Comparison of ENCODE assay signal across 14 mouse cellular contexts in the genomic region with DNA sequence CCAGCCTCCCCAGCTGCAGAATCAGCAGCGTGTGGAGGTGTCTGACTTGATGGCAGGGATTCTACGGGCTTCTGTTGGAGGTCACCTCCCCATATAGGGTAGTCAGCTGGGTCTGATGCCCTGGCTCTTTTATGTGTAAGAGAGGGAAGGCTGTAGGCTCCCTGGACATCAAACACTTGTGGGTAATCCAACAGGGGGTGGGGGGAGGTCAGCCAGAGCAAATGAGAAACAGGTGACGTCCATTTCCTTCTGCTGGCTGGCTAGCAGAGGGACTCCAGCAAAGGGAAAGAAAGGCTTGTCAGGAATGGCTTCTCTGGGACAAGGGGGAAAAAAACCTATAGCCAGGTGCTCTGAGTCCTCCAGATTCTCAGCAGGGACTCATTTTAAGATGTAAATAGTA. TPM values are rescaled to one million over a fixed set of nuclear protein-coding genes. Genes with fewer than 3 reads are reported as not detected.
A peak's percentile ranks its signal among the peaks of the same experiment; 100 is the strongest.
DNase-seq lines count a peak whose midpoint lies in the region; ATAC-seq lines count a peak whose summit lies in the region.
"Had no signal": no experiment of that assay in that cellular context is flagged by ENCODE, and none has a peak within 500 bp of the region (broad histone marks: within the 10 kb centered on the region; RNA-seq: fewer than 3 reads in every experiment).

No protein-coding gene starts in this region.

- 33% methylated on average over 3 of the region's 3 CpGs for WGBS in forebrain, embryonic 10.5 days
- WGBS in forebrain, embryonic 11.5 days = 56% methylated on average over 3 of the region's 3 CpGs
- WGBS in forebrain, embryonic 13.5 days = 54% methylated on average over 3 of the region's 3 CpGs

- H3K4me1 ChIP-seq in forebrain, embryonic 10.5 days = peaks cover 77% of the 10 kb centered on the region
- H3K4me1 ChIP-seq in forebrain, embryonic 11.5 days (replicated peaks; ENCODE audit: control insufficient read depth, insufficient read depth, low read length) = peaks cover 9% of the 10 kb centered on the region; the same call in 1 of the 2 replicates
- peaks cover 81% of the 10 kb centered on the region for H3K4me1 ChIP-seq in forebrain, embryonic 13.5 days

- H3K27ac ChIP-seq in forebrain, embryonic 10.5 days = peak overlapping the region; percentile 51; the same call in 1 of the 2 replicates
- no peak overlapping the region for H3K27ac ChIP-seq in forebrain, embryonic 11.5 days (ENCODE audit: low read depth, low read length)
- H3K27ac ChIP-seq in forebrain, embryonic 13.5 days = no peak overlapping the region
- H3K27ac ChIP-seq: gastrocnemius, adult 2 months; lung, embryonic 15.5 days had no signal

- DNase-seq in forebrain, embryonic 10.5 days (ENCODE audit: extremely low spot score, low spot score) = no peak
- no peak for DNase-seq in forebrain, embryonic 11.5 days (ENCODE audit: low spot score)
- DNase-seq in hindlimb bud, embryonic 11.5 days (ENCODE audit: extremely low spot score, low read depth, low spot score) = peak; percentile 79
- peak; percentile 51 for DNase-seq in neural tube, embryonic 10.5 days (ENCODE audit: extremely low spot score, low spot score)
- no peak for DNase-seq in kidney, postnatal 10 days
- no peak for DNase-seq in liver
- DNase-seq in right cerebral cortex, postnatal 4 days = no peak
- DNase-seq: cerebellum, adult 18-20 months; gastrocnemius, adult 2 months; kidney, adult 2 months; layer of hippocampus, adult 9-11 months had no signal

- H3K9me3 ChIP-seq in forebrain, embryonic 10.5 days = no peaks in the 10 kb centered on the region
- H3K9me3 ChIP-seq in forebrain, embryonic 11.5 days (ENCODE audit: control insufficient read depth, low read length) = no peaks in the 10 kb centered on the region
- H3K9me3 ChIP-seq in forebrain, embryonic 13.5 days (replicated peaks) = no peaks in the 10 kb centered on the region
- H3K9me3 ChIP-seq: limb, embryonic 15.5 days; lung, embryonic 15.5 days had no signal

- H3K9ac ChIP-seq in forebrain, embryonic 11.5 days (ENCODE audit: low read length) = no peak overlapping the region
- 0 out of 2 replicates have a peak overlapping the region, but pooled peaks have one; percentile 43 for H3K9ac ChIP-seq in forebrain, embryonic 13.5 days
- H3K9ac ChIP-seq: limb, embryonic 15.5 days; lung, embryonic 15.5 days had no signal

- H3K4me3 ChIP-seq in forebrain, embryonic 10.5 days = no peak overlapping the region
- no peak overlapping the region for H3K4me3 ChIP-seq in forebrain, embryonic 11.5 days (ENCODE audit: low read depth, low read length)
- H3K4me3 ChIP-seq in forebrain, embryonic 13.5 days = peak overlapping the region; percentile 72; the same call in 1 of the 2 replicates
- H3K4me3 ChIP-seq: gastrocnemius, adult 2 months; limb, embryonic 15.5 days; lung, embryonic 15.5 days had no signal

- no peak for ATAC-seq in forebrain, embryonic 11.5 days (replicated peaks; ENCODE audit: low FRiP score)
- no peak for ATAC-seq in forebrain, embryonic 13.5 days

- no peak overlapping the region for H3K4me2 ChIP-seq in forebrain, embryonic 11.5 days (ENCODE audit: low read depth, low read length, severe bottlenecking)
- peak overlapping the region; percentile 93 for H3K4me2 ChIP-seq in forebrain, embryonic 13.5 days
- H3K4me2 ChIP-seq: limb, embryonic 15.5 days; lung, embryonic 15.5 days had no signal

- H3K36me3 ChIP-seq in forebrain, embryonic 10.5 days (replicated peaks) = peaks cover 9% of the 10 kb centered on the region
- H3K36me3 ChIP-seq in forebrain, embryonic 11.5 days (ENCODE audit: control insufficient read depth, insufficient read depth, low read length) = no peaks in the 10 kb centered on the region; the same call in 1 of the 2 replicates
- peaks cover 11% of the 10 kb centered on the region; the same call in 1 of the 2 replicates for H3K36me3 ChIP-seq in forebrain, embryonic 13.5 days (ENCODE audit: poor library complexity, severe bottlenecking)
- H3K36me3 ChIP-seq: limb, embryonic 15.5 days; lung, embryonic 15.5 days had no signal

- peaks cover 22% of the 10 kb centered on the region for H3K27me3 ChIP-seq in forebrain, embryonic 10.5 days (ENCODE audit: poor library complexity, severe bottlenecking)
- H3K27me3 ChIP-seq in forebrain, embryonic 11.5 days (ENCODE audit: control insufficient read depth, insufficient read depth, low read length) = no peaks in the 10 kb centered on the region
- no peaks in the 10 kb centered on the region for H3K27me3 ChIP-seq in forebrain, embryonic 13.5 days
- H3K27me3 ChIP-seq: limb, embryonic 15.5 days; lung, embryonic 15.5 days had no signal

RNA-seq across cellular contexts. Expression of gene Nav1, which starts 28.0 kb away (rescaled TPM):
- polyA plus RNA-seq in forebrain, embryonic 10.5 days (2016; fragmentation: Nextera tagmentation; extraction: Ambion mirVana) = 25.3 and 28.4 TPM in 2 replicates
- polyA plus RNA-seq in forebrain, embryonic 11.5 days (2014; fragmentation: Nextera tagmentation; extraction: Ambion mirVana) = 23.4 and 26.9 TPM in 2 replicates
- polyA plus RNA-seq in forebrain, embryonic 13.5 days (2015; fragmentation: Nextera tagmentation; extraction: Ambion mirVana) = 30.6 and 33.3 TPM in 2 replicates

Comparison
In these comparisons a context has a peak if more than half of its experiments do, and no peak if none do; other contexts are left out.
1. DNase-seq: peak in hindlimb bud, embryonic 11.5 days (single experiment) and neural tube, embryonic 10.5 days (single experiment); none in forebrain, embryonic 10.5 days (single experiment), forebrain, embryonic 11.5 days (single experiment), kidney, postnatal 10 days (single experiment), liver (single experiment) and right cerebral cortex, postnatal 4 days (single experiment).